Mouse (Mus musculus) liver, embryonic 14.5 days (tissue): ENCODE measurements around the gene Ttl.

Experiments used
- CTCF ChIP-seq: IDR thresholded peaks from 2 replicates; pipeline ENCODE4 v1.5.1; 2016; ENCODE audit warnings: antibody characterized with exemption, low read depth, control low read depth
- EP300 ChIP-seq: IDR thresholded peaks from 2 replicates; pipeline ENCODE4 v1.6.1; 2016; ENCODE audit warnings: antibody characterized with exemption, low read depth

DNA sequence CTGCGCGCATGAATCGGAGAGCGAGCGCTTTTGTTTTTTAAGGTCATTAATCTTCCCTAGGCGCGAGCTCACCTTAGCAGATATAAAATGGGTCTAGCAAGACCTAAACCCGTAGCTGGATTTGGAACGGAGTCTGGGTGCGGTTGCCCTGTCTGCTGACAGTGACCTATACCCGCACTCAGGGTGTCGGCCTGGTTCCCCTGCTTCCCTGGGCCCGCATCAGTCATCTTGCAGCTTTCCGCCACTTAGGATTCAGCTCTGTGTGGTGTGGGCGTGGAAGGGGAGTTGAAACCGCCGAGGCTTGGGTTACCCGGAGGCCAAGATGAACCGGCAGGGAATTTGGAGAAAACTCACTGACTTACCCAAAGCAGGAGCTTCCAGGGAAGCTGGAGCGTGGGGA lies 584 bp downstream of the Ttl start:
- TF ChIP-seq CTCF (no peak), EP300 (no peak)
